Mouse (Mus musculus) bone marrow, adult 2 months (tissue): ENCODE measurements at regions not wholly inside any gene's neighbourhood (a gene's known extent, or its start where the extent isn't known, plus 50 kb on each side); places are given as distances from the start of the nearest gene placed in this dataset.

Source experiments
- CTCF ChIP-seq: fragments of 200-500 bp; IDR thresholded peaks from 2 replicates; pipeline ENCODE4 v1.5.1; 2011; ENCODE audit warnings: low read length, control low read depth; ENCODE audit not compliant: control insufficient read depth, insufficient read depth
- POLR2A ChIP-seq: fragments of 200-500 bp; IDR thresholded peaks from 2 replicates; pipeline ENCODE4 v1.6.1; 2011; ENCODE audit warnings: low read depth, mild to moderate bottlenecking, control low read depth, low read length, borderline replicate concordance; ENCODE audit not compliant: control insufficient read depth

GRCm38 (mm10) chr5:133885507-133885906, 214.0 kb upstream of the Castor2 start:
- TF ChIP-seq CTCF (no peak), POLR2A (no peak)
